Mouse (Mus musculus) midbrain, embryonic 14.5 days (tissue): ENCODE data around the gene Hhat. TPM values are rescaled to one million over a fixed set of nuclear protein-coding genes. Genes with fewer than 3 reads are reported as not detected.

Source experiments
- ATAC-seq: fragments of 200-750 bp; cut with Nextera tagmentation; 2 replicates; pipeline ENCODE4 v1.8.0; 2017; ENCODE audit warnings: moderate number of reproducible peaks, moderate library complexity; ENCODE audit not compliant: low FRiP score, low TSS enrichment
- DNase-seq: peaks from one replicate; pipeline ENCODE4 v3.0.0-alpha.2; 2015
- H3K27ac ChIP-seq: fragments of 300-500 bp; sonication (generic); replicated peaks from 2 replicates; pipeline ENCODE4 v1.5.1; 2014; ENCODE audit warnings: mild to moderate bottlenecking, low read depth, low read length, moderate library complexity
- H3K27me3 ChIP-seq: fragments of 300-500 bp; sonication (generic); 2 replicates; pipeline ENCODE4 v1.6.1; 2014; ENCODE audit warnings: low read length, control low read depth, mixed read lengths; ENCODE audit not compliant: control insufficient read depth, insufficient read depth
- H3K36me3 ChIP-seq: fragments of 300-500 bp; sonication (generic); 2 replicates; pipeline ENCODE4 v1.6.1; 2014; ENCODE audit warnings: low read length, control low read depth; ENCODE audit not compliant: control insufficient read depth, insufficient read depth
- H3K4me1 ChIP-seq: fragments of 300-500 bp; sonication (generic); 2 replicates; pipeline ENCODE4 v1.6.1; 2014; ENCODE audit warnings: mild to moderate bottlenecking, antibody characterized with exemption, low read length, control low read depth; ENCODE audit not compliant: control insufficient read depth, insufficient read depth
- H3K4me2 ChIP-seq: fragments of 300-500 bp; sonication (generic); 2 replicates; pipeline ENCODE4 v1.6.1; 2014; ENCODE audit warnings: mild to moderate bottlenecking, low read length, moderate library complexity
- H3K4me3 ChIP-seq: fragments of 300-500 bp; sonication (generic); replicated peaks from 2 replicates; pipeline ENCODE4 v1.5.1; 2014; ENCODE audit warnings: low read depth, low read length
- H3K9ac ChIP-seq: fragments of 300-500 bp; sonication (generic); replicated peaks from 2 replicates; pipeline ENCODE4 v1.6.1; 2014; ENCODE audit warnings: mild to moderate bottlenecking, low read length, moderate library complexity
- H3K9me3 ChIP-seq: fragments of 300-500 bp; sonication (generic); 2 replicates; pipeline ENCODE4 v1.6.1; 2016; ENCODE audit warnings: low read length, control low read depth, mixed read lengths; ENCODE audit not compliant: control insufficient read depth
- WGBS: fragments of 180-500 bp; shearing (Covaris S2); extraction: QIAGEN DNeasy Blood & Tissue Kit; methylation state at CpG from one replicate; pipeline ENCODE4 v1.1.7; 2014; 5-methylcytosine and 5-hydroxymethylcytosine counted together
- polyA plus RNA-seq: library from polyadenylated mRNA; unstranded; fragments of >200 nt; fragmentation: Nextera tagmentation; extraction: Ambion mirVana; gene quantifications from 2 replicates; pipeline ENCODE4 v1.2.1, GENCODE M21; 2014

The Hhat gene
- polyA plus RNA-seq, 1 experiment from 2014 or later, result 4.5 TPM

DNA sequence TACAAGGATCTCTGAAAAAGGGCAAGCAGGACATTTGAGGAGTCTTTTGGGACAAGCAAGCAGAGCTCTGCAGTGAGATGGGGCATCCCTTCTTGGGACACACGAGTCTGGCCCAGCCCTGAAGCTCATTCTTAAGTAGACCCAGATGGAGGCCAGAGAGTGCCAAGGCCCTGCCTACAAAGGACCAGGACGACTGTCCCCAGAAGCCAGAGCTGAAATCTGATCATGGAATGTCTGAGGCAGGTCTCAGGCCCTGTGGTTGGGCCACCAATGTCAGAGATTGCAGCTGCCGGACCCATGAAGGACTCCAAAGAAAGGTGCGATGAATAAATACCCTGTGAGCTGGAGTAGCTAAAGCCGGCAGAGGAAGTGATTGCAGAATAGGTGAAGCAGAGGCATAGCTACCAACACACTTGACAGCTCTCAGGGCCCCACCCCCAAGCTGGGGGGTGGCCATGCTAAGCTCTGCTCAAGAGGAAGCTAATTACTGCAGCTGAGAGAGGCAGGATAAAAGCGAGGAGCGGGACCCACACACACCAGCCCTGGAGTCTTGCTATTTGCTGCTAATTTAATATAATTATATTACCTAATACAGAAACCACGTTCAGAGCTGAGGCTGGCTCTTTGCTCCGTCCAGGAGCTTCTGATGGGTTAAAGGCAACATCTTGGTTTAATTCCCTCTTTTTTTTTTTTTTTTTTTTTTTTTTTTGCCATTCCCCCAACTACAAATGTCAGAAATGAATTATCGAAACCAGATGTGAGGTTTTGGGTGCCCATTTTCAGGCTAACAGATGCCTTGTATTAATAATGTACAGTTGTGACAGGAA lies 28.4 kb upstream of the Hhat start:
- Histone ChIP-seq H3K4me1 (peaks cover 12% of the 10 kb centered on the region), H3K36me3 (no peaks in the 10 kb centered on the region), H3K9me3 (no peaks in the 10 kb centered on the region), H3K4me3 (no peak overlapping the region), H3K27me3 (no peaks in the 10 kb centered on the region), H3K4me2 (no peak overlapping the region), H3K9ac (no peak overlapping the region), H3K27ac (peak overlapping the region; percentile 55; the same call in 1 of the 2 replicates)
- ATAC-seq, result no peak
- WGBS, result 32% methylated on average over 10 of the region's 10 CpGs
- DNase-seq, result peak; percentile 64

DNA sequence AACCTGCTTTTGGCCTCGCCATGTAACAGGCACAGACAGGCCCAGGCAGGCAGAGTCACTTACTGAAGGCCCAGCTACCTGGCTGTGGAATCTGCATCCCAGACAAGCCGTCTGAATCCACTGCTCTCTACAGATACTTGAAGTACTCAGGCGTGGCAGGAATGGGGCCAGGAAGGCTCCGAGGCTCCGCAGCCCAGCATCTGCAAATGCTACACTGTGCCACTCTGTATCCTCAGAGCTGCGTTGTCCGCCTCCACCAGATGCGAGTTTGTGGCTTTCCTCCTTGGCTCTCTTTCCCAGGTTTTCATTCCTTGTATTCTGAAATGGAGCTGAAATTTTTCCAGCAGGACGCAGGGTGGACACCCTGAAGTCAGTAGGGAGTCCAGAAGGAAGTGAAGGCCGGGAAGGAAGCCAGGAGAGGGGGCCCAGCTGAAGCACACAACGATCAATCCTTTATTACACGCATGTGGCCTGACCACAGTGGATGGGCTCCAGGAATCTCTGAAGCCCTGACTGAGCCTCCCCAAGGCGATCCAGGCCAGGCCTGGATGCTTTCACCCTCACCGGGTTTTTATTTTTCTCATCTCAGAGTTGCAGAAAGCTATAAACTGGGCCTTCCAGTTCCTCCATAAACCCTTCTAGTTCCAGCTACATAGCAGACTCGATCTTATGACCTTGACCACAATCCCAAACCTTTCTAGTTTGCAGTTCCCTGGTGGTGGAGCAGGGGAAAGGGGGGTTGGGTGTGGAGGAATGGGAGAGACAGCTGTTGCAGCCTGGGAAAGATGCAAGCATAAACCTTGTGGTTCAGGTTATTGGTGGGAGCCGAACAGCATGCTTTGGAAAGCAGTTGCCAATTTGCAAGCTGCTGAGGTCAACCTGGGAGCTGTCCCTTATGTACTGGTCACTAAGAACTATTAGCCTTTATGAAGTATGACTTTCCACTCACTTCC lies 27.5 kb upstream of the Hhat start:
- no peak overlapping the region for H3K9ac ChIP-seq

DNA sequence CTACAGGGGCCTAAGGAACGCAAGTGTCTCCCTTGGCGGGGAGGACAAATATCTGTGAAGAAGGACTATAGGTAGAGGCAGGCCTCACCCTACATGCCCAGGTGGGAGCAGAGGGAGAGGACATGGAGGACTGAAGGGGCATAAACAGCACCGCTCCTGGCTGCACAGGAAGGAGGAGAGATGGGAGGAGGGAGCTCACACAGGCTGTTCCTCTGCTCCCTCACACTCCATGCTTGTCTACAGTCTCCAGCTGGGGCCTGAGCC lies 25.9 kb upstream of the Hhat start:
- 36% methylated on average over 3 of the region's 3 CpGs for WGBS
- H3K36me3 ChIP-seq, result no peaks in the 10 kb centered on the region
- H3K27ac ChIP-seq, result peak overlapping the region; percentile 78
- H3K9me3 ChIP-seq, result no peaks in the 10 kb centered on the region
- H3K4me1 ChIP-seq, result peaks cover 13% of the 10 kb centered on the region
- DNase-seq (no peak), ATAC-seq (no peak)
- H3K9ac ChIP-seq, result 0 out of 2 replicates have a peak overlapping the region, but pooled peaks have one; percentile 2
- H3K27me3 ChIP-seq, result no peaks in the 10 kb centered on the region
- no peak overlapping the region for H3K4me3 ChIP-seq
- no peak overlapping the region for H3K4me2 ChIP-seq

More for the DNA sequence above, 27.5 kb upstream of the Hhat start:
- DNase-seq, result no peak
- Histone ChIP-seq H3K4me2 (no peak overlapping the region), H3K27me3 (no peaks in the 10 kb centered on the region), H3K27ac (no peak overlapping the region), H3K4me3 (no peak overlapping the region), H3K4me1 (peaks cover 12% of the 10 kb centered on the region), H3K9me3 (no peaks in the 10 kb centered on the region), H3K36me3 (no peaks in the 10 kb centered on the region)
- 73% methylated on average over 16 of the region's 16 CpGs for WGBS
- ATAC-seq, result no peak

DNA sequence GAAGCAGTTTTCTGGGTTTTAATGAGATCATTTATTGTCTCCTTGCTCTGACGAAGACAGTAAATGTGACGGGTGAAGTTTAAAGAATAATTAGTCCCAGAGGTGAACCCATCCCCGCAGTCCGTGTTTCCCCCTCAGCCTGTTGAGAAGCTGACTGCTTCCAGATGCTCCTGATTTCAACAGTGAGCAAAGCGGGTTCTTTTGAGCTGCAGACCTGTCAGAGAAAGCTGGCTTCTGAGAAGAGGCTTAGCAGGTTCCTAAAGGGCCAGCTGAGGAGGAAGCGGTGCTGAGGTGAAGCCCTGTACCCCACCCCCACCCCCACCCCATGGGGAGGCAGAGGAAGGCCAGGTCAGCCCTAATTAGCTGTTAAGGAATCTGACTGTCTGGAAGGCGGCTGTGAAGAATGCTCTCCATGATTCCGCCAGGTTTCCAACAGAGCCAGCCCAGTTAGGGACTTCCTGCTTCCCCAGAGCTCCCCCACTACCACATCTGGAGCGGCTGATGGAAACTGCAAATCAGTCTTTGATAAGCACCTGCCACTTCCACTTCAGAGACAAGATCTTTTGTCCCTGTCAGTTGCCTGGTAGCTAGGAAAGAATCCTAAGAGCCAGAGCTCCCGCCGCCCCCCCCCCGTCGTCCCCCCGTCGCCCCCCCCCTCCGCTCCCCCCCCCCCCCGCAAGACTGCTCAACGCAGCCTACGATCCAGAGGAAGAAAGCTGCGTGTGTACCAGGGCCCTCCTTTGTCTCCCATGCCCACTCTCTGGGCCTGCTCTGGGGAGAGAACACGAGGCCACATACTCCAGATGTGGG lies 25.4 kb upstream of the Hhat start:
- Histone ChIP-seq H3K27me3 (no peaks in the 10 kb centered on the region), H3K9ac (0 out of 2 replicates have a peak overlapping the region, but pooled peaks have one; percentile 2), H3K36me3 (no peaks in the 10 kb centered on the region), H3K27ac (peak overlapping the region; percentile 78), H3K4me2 (no peak overlapping the region), H3K4me1 (peaks cover 19% of the 10 kb centered on the region), H3K9me3 (no peaks in the 10 kb centered on the region), H3K4me3 (no peak overlapping the region)
- ATAC-seq (peak; percentile 49; the same call in 1 of the 2 replicates), DNase-seq (peak; percentile 65)
- WGBS, result 6% methylated on average over 18 of the region's 21 CpGs

DNA sequence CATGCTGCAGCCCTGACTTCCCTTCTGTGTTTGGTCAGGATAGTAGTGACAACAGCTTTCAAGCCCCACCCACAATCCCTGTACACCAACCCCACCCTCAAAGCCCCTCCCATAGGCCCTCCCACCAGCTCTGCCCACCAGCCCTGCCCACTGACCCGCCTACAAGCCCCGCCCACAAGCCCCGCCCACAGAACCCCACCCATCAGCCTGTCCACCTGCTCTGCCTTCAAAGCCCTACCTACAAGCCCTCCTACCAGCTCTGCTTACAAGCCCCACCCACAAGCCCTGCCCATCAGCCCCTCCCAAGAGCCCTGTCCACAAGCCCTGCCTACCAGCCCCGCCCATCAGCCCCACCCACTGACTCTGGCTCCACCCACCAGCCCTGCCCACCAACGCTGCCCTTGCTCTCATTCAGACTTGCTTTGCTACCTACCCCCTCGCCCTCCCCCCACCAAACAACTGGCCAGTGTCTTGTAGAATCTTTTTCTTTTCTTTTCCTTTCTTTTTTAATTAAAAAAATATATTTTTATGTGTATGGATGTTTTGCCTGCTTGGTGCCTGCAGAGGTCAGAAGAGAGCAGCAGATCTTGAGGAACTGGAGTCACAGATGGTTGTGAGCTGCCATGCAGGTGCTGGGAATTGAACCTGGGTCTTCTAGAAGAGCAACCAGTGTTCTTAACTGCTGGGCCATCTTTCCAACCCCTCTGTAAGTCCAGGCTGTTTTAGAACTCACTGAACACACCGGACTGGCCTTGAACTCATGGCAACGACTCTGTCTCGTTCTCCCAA lies 24.1 kb upstream of the Hhat start:
- Histone ChIP-seq H3K36me3 (no peaks in the 10 kb centered on the region), H3K4me2 (no peak overlapping the region), H3K4me3 (no peak overlapping the region), H3K9me3 (no peaks in the 10 kb centered on the region), H3K4me1 (peaks cover 19% of the 10 kb centered on the region), H3K27me3 (no peaks in the 10 kb centered on the region), H3K27ac (peak overlapping the region; percentile 78), H3K9ac (no peak overlapping the region)
- ATAC-seq (peak; percentile 39; the same call in 1 of the 2 replicates), DNase-seq (no peak)
- WGBS, result 68% methylated on average over 9 of the region's 9 CpGs

DNA sequence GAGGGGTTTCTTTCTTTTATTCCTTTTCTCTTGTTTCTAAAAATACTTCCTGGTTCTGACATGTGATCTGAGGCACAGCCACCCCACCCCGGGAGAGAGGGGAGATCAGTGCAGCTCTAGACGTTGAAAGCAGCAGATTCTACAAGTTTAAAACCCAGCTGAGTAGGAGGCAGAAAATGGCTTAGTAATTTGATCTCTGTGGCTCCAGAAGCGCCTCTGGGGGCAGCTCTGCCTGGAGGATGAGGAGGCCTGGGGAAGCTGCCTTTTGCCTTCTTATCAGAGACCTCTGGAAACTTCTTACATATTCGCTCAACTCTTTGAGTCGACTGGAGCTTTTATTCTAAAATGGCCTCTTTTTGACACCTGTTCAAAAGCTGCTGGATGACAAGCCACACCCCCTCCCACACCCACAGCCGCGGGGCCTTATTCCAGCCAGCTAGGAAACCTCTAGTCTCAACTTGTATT lies 20.9 kb upstream of the Hhat start:
- Histone ChIP-seq H3K4me3 (no peak overlapping the region), H3K36me3 (no peaks in the 10 kb centered on the region), H3K27ac (no peak overlapping the region), H3K27me3 (no peaks in the 10 kb centered on the region), H3K9ac (no peak overlapping the region), H3K9me3 (no peaks in the 10 kb centered on the region), H3K4me1 (peaks cover 14% of the 10 kb centered on the region), H3K4me2 (no peak overlapping the region)
- ATAC-seq (no peak), DNase-seq (peak; percentile 39)
- 11% methylated on average over 7 of the region's 7 CpGs for WGBS

DNA sequence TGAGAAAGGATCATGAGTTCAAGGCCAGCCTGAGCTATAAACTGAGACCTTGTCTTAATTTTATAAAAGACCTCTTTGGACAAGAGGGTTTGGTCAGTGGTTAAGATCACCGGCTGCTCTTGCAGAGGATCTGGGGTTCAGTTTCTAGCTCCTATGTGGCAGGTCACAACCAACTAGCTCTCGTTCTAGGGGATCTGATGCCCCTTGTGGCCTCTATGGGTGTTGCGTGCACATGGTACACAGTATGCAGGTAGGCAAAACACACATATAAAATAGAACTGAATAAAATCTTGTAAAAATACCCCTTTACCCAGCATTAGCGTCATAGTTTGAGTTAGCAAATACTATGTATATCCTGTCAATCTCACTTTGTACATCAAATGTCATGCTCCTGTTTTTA lies 19.4 kb upstream of the Hhat start:
- Histone ChIP-seq H3K27ac (no peak overlapping the region), H3K27me3 (no peaks in the 10 kb centered on the region), H3K9ac (no peak overlapping the region), H3K4me3 (no peak overlapping the region), H3K9me3 (no peaks in the 10 kb centered on the region), H3K36me3 (no peaks in the 10 kb centered on the region), H3K4me1 (peaks cover 10% of the 10 kb centered on the region), H3K4me2 (no peak overlapping the region)
- WGBS, result 81% methylated on average over 4 of the region's 4 CpGs
- peak; percentile 50 for DNase-seq
- no peak for ATAC-seq

DNA sequence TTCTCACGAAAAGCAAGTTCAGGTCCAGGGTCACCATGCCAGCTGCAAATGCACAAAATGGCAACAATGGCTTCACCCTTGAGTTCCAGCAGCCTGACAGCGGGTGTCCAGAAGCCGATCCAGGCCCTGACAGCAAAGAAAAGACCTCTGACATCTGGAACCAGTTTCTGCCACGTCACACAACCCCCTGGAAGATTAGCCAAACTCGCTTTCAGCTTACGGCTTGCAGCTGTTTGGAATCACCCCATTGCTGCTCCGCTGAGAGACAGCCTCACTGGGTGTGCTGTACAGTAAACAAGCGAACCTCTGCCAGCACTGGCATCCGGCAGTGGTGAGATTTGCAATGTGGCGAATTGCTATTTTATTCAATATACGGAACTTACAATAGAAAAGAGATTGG lies 18.8 kb upstream of the Hhat start:
- no peak overlapping the region for H3K4me3 ChIP-seq
- no peak overlapping the region for H3K4me2 ChIP-seq
- no peaks in the 10 kb centered on the region for H3K36me3 ChIP-seq
- no peaks in the 10 kb centered on the region for H3K27me3 ChIP-seq
- H3K27ac ChIP-seq, result no peak overlapping the region
- no peak for ATAC-seq
- DNase-seq, result no peak
- H3K9ac ChIP-seq, result no peak overlapping the region
- H3K9me3 ChIP-seq, result no peaks in the 10 kb centered on the region
- peaks cover 15% of the 10 kb centered on the region for H3K4me1 ChIP-seq
- WGBS, result 75% methylated on average over 11 of the region's 11 CpGs
